Mouse (Mus musculus) kidney, adult 2 months (tissue): Measurements from ENCODE around the gene Slc26a10.

Source experiments
- CTCF ChIP-seq: fragments of 200-500 bp; conservative IDR thresholded peaks from 2 replicates; pipeline ENCODE4 v1.5.1; 2011; ENCODE audit warnings: low read depth, mild to moderate bottlenecking, control low read depth, low read length, moderate library complexity, mixed read lengths; ENCODE audit not compliant: insufficient read depth, insufficient read length
- POLR2A ChIP-seq: fragments of 200-500 bp; IDR thresholded peaks from one replicate; pipeline ENCODE4 v1.6.1; 2011; ENCODE audit warnings: low read depth, low read length, control low read depth

DNA sequence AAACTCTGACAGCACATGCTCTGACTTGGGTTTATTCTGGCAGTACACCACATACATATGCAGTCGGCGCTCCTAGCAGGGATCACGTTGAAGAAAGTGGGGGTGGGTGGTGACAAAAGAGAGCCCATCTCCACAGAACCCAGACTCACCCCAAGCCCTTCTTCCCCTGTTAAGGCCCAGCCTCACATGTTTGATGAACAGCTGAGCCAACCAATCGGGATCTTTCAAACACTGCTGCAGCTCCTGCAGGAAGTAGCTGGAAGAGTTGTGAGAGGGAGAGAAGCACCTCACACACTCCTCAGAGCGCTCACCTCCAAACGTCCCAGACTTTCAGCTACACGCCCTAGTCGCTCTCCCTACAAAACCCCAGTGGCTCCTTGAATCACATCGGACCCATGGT, 4.7 kb upstream of the Slc26a10 start:
- TF ChIP-seq CTCF (no peak), POLR2A (no peak)
